In the genomic region with DNA sequence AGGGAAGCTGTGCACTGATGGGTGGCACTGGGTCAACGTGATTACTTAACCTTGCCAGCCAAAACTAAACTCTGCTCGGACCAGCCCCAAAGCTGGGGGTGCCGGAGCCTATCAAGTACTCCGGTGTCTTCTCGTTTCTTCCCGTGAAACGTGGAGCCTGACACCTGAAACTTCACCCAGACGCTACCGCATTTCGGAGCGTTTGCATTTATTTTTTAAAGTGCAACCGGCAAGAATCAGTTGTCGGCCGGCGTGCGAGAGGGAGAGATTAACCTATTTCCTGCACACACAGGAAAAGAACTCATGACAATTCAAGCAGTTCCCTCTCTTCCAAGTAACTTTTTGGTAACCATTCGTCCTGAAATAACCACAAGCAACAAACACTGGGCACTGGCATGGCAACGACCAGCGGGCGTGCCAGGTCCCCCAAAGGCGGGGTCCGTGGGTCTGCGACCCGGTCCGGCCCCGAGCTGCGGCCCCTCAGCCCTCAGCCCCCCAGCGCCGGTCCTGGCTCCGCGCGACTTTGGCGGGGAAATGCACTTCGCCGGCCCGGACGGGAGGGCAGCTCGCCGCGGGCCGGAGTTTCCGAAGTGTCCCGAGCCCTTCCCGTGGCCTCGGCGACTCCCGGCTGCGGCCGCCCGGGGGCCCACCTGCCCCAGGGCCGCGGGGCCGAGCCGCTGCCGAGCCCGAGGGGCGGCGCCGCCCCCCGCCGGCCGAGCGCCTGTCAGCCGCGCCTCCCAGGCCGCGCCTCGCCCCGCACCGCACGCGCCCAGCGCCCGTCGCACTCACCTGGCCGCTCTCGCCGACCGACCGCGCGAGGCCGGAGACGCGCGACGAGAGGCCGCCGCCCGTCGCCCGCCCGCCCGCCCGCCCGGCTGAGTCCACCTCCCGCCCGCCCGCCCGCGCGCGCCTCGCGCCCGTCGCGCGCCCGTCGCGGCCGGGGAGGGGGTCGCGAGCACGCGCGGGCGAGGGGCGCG, we compare ENCODE assay signal across 9 mouse cellular contexts.
DNase-seq lines count a peak whose midpoint lies in the region; ATAC-seq and TF ChIP-seq lines count a peak whose summit lies in the region.
"Had no signal": no experiment of that assay in that cellular context is flagged by ENCODE, and none has a peak within 500 bp of the region (broad histone marks: within the 10 kb centered on the region; RNA-seq: fewer than 3 reads in every experiment).

No protein-coding gene starts in this region.

- no peaks in the 10 kb centered on the region for H3K9me3 ChIP-seq in limb, embryonic 11.5 days (ENCODE audit: control insufficient read depth, low read length)
- H3K9me3 ChIP-seq in midbrain, embryonic 12.5 days = no peaks in the 10 kb centered on the region

- H3K36me3 ChIP-seq in limb, embryonic 11.5 days (ENCODE audit: control insufficient read depth, insufficient read depth, low read length) = no peaks in the 10 kb centered on the region
- no peaks in the 10 kb centered on the region for H3K36me3 ChIP-seq in midbrain, embryonic 12.5 days
- no peaks in the 10 kb centered on the region for H3K36me3 ChIP-seq in spleen, adult 2 months (ENCODE audit: control insufficient read depth, insufficient read depth, low read length)

- TF ChIP-seq POLR2A in spleen, adult 2 months (IDR thresholded peaks at IDR 0.05; ENCODE audit: low read depth, low read length) = no peak

- H3K4me2 ChIP-seq in limb, embryonic 11.5 days (ENCODE audit: low read depth, severe bottlenecking) = peak overlapping the region; percentile 74
- H3K4me2 ChIP-seq in midbrain, embryonic 12.5 days (replicated peaks) = peak overlapping the region; percentile 84

- peak; percentile 15 for DNase-seq in layer of hippocampus, adult 11-12 months (ENCODE audit: low spot score)
- no peak for DNase-seq in layer of hippocampus, adult 8-10 months (ENCODE audit: low spot score in 2 of 2)
- DNase-seq in gastrocnemius, postnatal 10 days = peak; percentile 66
- peak; percentile 2 for DNase-seq in hindlimb bud, embryonic 11.5 days (ENCODE audit: extremely low spot score, low read depth, low spot score)
- peak; percentile 63 for DNase-seq in limb, embryonic 11.5 days (ENCODE audit: low spot score)
- peak; percentile 12 to 26 for DNase-seq in spleen, adult 2 months (ENCODE audit: low read depth in 1 of 2, low spot score in 2 of 2)

- H3K4me1 ChIP-seq in limb, embryonic 11.5 days (ENCODE audit: control insufficient read depth, insufficient read depth, low read length) = 0 out of 2 replicates have a peak, but pooled peaks cover 3% of the 10 kb centered on the region
- peaks cover 13% of the 10 kb centered on the region for H3K4me1 ChIP-seq in midbrain, embryonic 12.5 days
- H3K4me1 ChIP-seq in spleen, adult 2 months (ENCODE audit: control insufficient read depth, insufficient read depth, insufficient read length) = peaks cover 3% of the 10 kb centered on the region; the same call in 1 of the 2 replicates

- H3K4me3 ChIP-seq in limb, embryonic 11.5 days (ENCODE audit: low read depth, low read length) = peak overlapping the region; percentile 84
- H3K4me3 ChIP-seq in midbrain, embryonic 12.5 days = peak overlapping the region; percentile 91
- H3K4me3 ChIP-seq in spleen, adult 2 months (ENCODE audit: extremely low read depth, insufficient read depth, insufficient read length) = peak overlapping the region; percentile 82

- peak; percentile 22 for ATAC-seq in common myeloid progenitor, adult 5-6 weeks (replicated peaks; ENCODE audit: low read depth, poor library complexity, severe bottlenecking)
- peak; percentile 17; the same call in 1 of the 2 replicates for ATAC-seq in limb, embryonic 11.5 days (ENCODE audit: insufficient number of reproducible peaks, low FRiP score, low TSS enrichment, low read depth)
- peak; percentile 68 for ATAC-seq in midbrain, embryonic 12.5 days (ENCODE audit: low FRiP score, low read depth)

- H3K27me3 ChIP-seq in limb, embryonic 11.5 days (ENCODE audit: control insufficient read depth, insufficient read depth, low read length) = no peaks in the 10 kb centered on the region
- no peaks in the 10 kb centered on the region for H3K27me3 ChIP-seq in midbrain, embryonic 12.5 days
- no peaks in the 10 kb centered on the region for H3K27me3 ChIP-seq in spleen, adult 2 months (ENCODE audit: control insufficient read depth, insufficient read depth, low read length)
- H3K27me3 ChIP-seq: CH12.LX had no signal

- WGBS in limb, embryonic 11.5 days = under 1% methylated on average over 64 of the region's 121 CpGs
- under 1% methylated on average over 56 of the region's 121 CpGs for WGBS in midbrain, embryonic 12.5 days
- WGBS in spleen, adult 2 months = 6% methylated on average over 72 of the region's 121 CpGs

- peak overlapping the region; percentile 93 for H3K27ac ChIP-seq in limb, embryonic 11.5 days (replicated peaks; ENCODE audit: low read depth, low read length)
- H3K27ac ChIP-seq in midbrain, embryonic 12.5 days (replicated peaks) = peak overlapping the region; percentile 87
- H3K27ac ChIP-seq in spleen, adult 2 months (ENCODE audit: insufficient read depth, low read length) = peak overlapping the region; percentile 91

- peak overlapping the region; percentile 79 for H3K9ac ChIP-seq in limb, embryonic 11.5 days (ENCODE audit: low read length)
- peak overlapping the region; percentile 86 for H3K9ac ChIP-seq in midbrain, embryonic 12.5 days (replicated peaks)

- no peak for TF ChIP-seq CTCF in spleen, adult 2 months (IDR thresholded peaks at IDR 0.05; ENCODE audit: extremely low read depth, insufficient read depth, insufficient read length, insufficient replicate concordance)

Comparison
In these comparisons a context has a peak if more than half of its experiments do, and no peak if none do; other contexts are left out.
1. DNase-seq: peak in layer of hippocampus, adult 11-12 months (single experiment), gastrocnemius, postnatal 10 days (single experiment), hindlimb bud, embryonic 11.5 days (single experiment), limb, embryonic 11.5 days (single experiment) and spleen, adult 2 months (2 of 2); none in layer of hippocampus, adult 8-10 months (0 of 2).
2. ATAC-seq: peak in every context shown above with its lines; median percentile 68 in midbrain, embryonic 12.5 days; 22 in common myeloid progenitor, adult 5-6 weeks; 17 in limb, embryonic 11.5 days.
3. Peak in every context shown above with its lines, with median percentiles within 50 percentile points of each other: H3K27ac ChIP-seq and H3K4me3 ChIP-seq.